Mouse (Mus musculus) MEL (cell line): ENCODE data around the gene Gm10945. TPM values are rescaled to one million over a fixed set of nuclear protein-coding genes. Genes with fewer than 3 reads are reported as not detected.

Experiments
- DNase-seq: peaks from one replicate; pipeline ENCODE4 v3.0.0; 2011; ENCODE audit warnings: low read depth, low spot score
- H3K27ac ChIP-seq: 2 replicates; pipeline ENCODE4 v1.5.1; 2012; ENCODE audit warnings: low read depth, mild to moderate bottlenecking, control low read depth, low read length, moderate library complexity; ENCODE audit not compliant: control insufficient read depth
- H3K27me3 ChIP-seq, 2 experiments: fragments of 150-350 bp in 1 of 2; sonication (generic) in 1 of 2; 2 replicates each; pipeline ENCODE4 v1.6.1; 2012; ENCODE audit warnings: low read length in 2 of 2, mild to moderate bottlenecking in 2 of 2, improper control_type of control experiment in 1 of 2, moderate library complexity in 1 of 2; ENCODE audit not compliant: insufficient read depth in 2 of 2, control insufficient read depth in 1 of 2
- H3K36me3 ChIP-seq, 2 experiments: 2 replicates each; pipeline ENCODE4 v1.6.1; 2012 to 2014; ENCODE audit warnings: low read length in 2 of 2, improper control_type of control experiment in 1 of 2, inconsistent platforms in 1 of 2, mild to moderate bottlenecking in 1 of 2; ENCODE audit not compliant: insufficient read depth in 2 of 2, control insufficient read depth in 1 of 2
- H3K4me1 ChIP-seq, 2 experiments: fragments of 150-350 bp in 1 of 2; sonication (generic) in 1 of 2; 2 replicates each; pipeline ENCODE4 v1.6.1; 2012; ENCODE audit warnings: low read length in 2 of 2, improper control_type of control experiment in 1 of 2, mild to moderate bottlenecking in 1 of 2; ENCODE audit not compliant: insufficient read depth in 2 of 2, control insufficient read depth in 1 of 2
- H3K4me3 ChIP-seq, 2 experiments: fragments of 150-350 bp in 1 of 2; sonication (generic) in 1 of 2; 2 replicates each; pipeline ENCODE4 v1.5.1; 2012; ENCODE audit warnings: low read depth in 2 of 2, low read length in 2 of 2, mild to moderate bottlenecking in 2 of 2, moderate library complexity in 2 of 2, control low read depth in 1 of 2, improper control_type of control experiment in 1 of 2; ENCODE audit not compliant: control insufficient read depth in 1 of 2, insufficient read depth in 1 of 2
- H3K79me2 ChIP-seq: 2 replicates; pipeline ENCODE4 v1.6.1; 2012; ENCODE audit warnings: mild to moderate bottlenecking, low read length, moderate library complexity; ENCODE audit not compliant: control insufficient read depth, poor library complexity, insufficient read depth
- H3K9ac ChIP-seq: 2 replicates; pipeline ENCODE4 v1.6.1; 2012; ENCODE audit warnings: low read depth, mild to moderate bottlenecking, control low read depth, low read length, moderate library complexity; ENCODE audit not compliant: control insufficient read depth, poor library complexity, severe bottlenecking
- H3K9me3 ChIP-seq: fragments of 150-350 bp; sonication (generic); replicated peaks from 2 replicates; pipeline ENCODE4 v1.6.1; 2012; ENCODE audit warnings: mild to moderate bottlenecking, low read length, improper control_type of control experiment, moderate library complexity; ENCODE audit not compliant: insufficient read depth
- CTCF ChIP-seq, 3 experiments: IDR thresholded peaks in 2 of 3; conservative IDR thresholded peaks in 1 of 3; 2 replicates each; pipeline ENCODE4 v1.5.1; 2011 to 2012; ENCODE audit warnings: low read length in 3 of 3, low read depth in 2 of 3, mild to moderate bottlenecking in 2 of 3, improper control_type of control experiment in 1 of 3, inconsistent platforms in 1 of 3, mixed read lengths in 1 of 3, moderate library complexity in 1 of 3; ENCODE audit not compliant: control insufficient read depth in 1 of 3, insufficient read depth in 1 of 3, poor library complexity in 1 of 3, severe bottlenecking in 1 of 3
- UBTF ChIP-seq: IDR thresholded peaks from 2 replicates; pipeline ENCODE4 v1.6.1; 2012; ENCODE audit warnings: low read depth, mild to moderate bottlenecking, inconsistent platforms, low read length, improper control_type of control experiment, moderate library complexity, borderline replicate concordance; ENCODE audit not compliant: insufficient read depth
- polyA plus RNA-seq, 2 experiments: library from polyadenylated mRNA; stranded (reverse) in 1 of 2; unstranded in 1 of 2; fragments of >175 nt in 1 of 2; fragments of >200 nt in 1 of 2; gene quantifications; 2 replicates each; pipeline versions ENCODE4 v1.2.1 to v1.2.4; 2012; ENCODE audit warnings: low replicate concordance in 2 of 2, low read depth in 1 of 2; ENCODE audit not compliant: insufficient read length in 2 of 2, insufficient read depth in 1 of 2, missing spikeins in 1 of 2
- total RNA-seq: library from RNA; depleted of rRNA; stranded (reverse); fragments of 300-350 nt; gene quantifications from 2 replicates; pipeline ENCODE4 v1.2.3, GENCODE M21; 2012; rRNA removed

Gm10945 gene
- total and polyA plus RNA-seq, 3 experiments: not detected

DNA sequence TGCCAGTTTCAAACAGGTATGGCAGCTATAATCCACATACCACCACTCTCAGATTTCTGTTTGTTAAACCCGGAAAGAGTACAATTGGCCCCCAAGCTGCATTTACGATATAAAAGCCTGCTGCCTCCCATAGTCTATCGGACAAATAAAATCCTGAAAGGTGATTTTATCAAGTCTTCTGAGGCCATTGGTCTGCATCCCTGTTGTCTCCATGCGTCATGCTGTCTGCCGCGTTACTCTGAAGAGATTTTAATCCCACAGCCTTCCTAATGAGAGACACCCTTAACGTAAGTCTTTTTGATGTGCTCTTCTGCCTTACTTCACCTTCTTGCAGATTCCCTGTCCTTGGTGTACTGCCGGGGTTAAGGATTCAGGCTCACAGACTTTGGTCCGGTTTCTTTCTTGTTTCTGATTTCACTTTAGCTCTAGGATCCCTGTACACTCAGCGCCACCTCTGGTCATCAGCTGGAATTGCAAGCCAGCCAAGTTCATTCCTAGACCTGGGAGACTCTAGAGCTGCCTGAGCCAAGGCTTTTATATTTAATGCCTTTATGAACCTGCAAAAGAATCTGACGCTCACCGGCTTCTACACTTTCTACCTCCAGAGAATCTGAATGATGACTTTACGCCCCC is 67.2 kb downstream of the Gm10945 start:
- Histone ChIP-seq H3K4me1 (no peaks in the 10 kb centered on the region), H3K36me3 (no peaks in the 10 kb centered on the region), H3K27ac (no peak overlapping the region), H3K4me3 (no peak overlapping the region), H3K9me3 (no peaks in the 10 kb centered on the region), H3K79me2 (no peaks in the 10 kb centered on the region)
- DNase-seq: peak; percentile 9
- no peak for TF ChIP-seq UBTF
- TF ChIP-seq CTCF (IDR thresholded peaks at IDR 0.05 in 2 of 3, conservative IDR thresholded peaks at IDR 0.05 in 1 of 3; ENCODE audit: control insufficient read depth in 1 of 3, insufficient read depth in 1 of 3, low read depth in 2 of 3, low read length in 3 of 3, poor library complexity in 1 of 3, severe bottlenecking in 1 of 3): peak; percentile 16 to 31 (median 18); a peak in 4 of 6 replicates
- TF ChIP-seq, all 39 proteins: peak for 1
- Histone ChIP-seq H3K9ac (no peak overlapping the region), H3K27me3 (no peaks in the 10 kb centered on the region)

Other genes starting within 250 kb of the Gm10945 start
- not detected in 2 replicates for gene Oprm1, start 3.3 kb downstream of the Gm10945 start, total RNA-seq
- not detected for gene Oprm1, start 3.3 kb downstream of the Gm10945 start, polyA plus RNA-seq